ENCODE assay signal across 12 mouse cellular contexts in the genomic region with DNA sequence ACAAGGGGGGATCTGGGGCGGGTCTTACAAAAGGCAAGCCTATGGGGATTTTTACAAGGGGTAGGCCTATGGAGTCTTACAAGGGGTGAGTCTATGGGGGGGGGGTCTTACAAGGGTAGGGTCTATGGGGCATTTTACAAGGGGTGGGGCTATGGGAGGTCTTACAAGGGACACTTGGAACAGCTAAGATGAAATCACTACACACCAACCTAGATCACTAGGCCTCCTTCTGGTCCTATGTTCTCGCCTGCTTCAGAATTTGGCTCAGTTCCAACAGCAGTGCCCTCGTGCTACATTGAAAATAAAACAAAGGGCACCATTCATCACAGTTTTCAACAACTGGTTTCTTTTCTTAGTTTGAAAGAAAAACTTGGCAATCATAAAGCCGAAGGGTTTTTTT.
DNase-seq lines count a peak whose midpoint lies in the region; ATAC-seq and TF ChIP-seq lines count a peak whose summit lies in the region.
"Had no signal": no experiment of that assay in that cellular context is flagged by ENCODE, and none has a peak within 500 bp of the region (broad histone marks: within the 10 kb centered on the region; RNA-seq: fewer than 3 reads in every experiment).

No protein-coding gene starts in this region.

- H3K9me3 ChIP-seq in kidney, postnatal 0 days (replicated peaks; ENCODE audit: low read length) = no peaks in the 10 kb centered on the region
- H3K9me3 ChIP-seq: embryonic facial prominence, embryonic 15.5 days; heart, embryonic 13.5 days; limb, embryonic 15.5 days had no signal

- no peak overlapping the region for H3K4me3 ChIP-seq in kidney, postnatal 0 days (replicated peaks; ENCODE audit: low read depth, low read length)
- H3K4me3 ChIP-seq: embryonic facial prominence, embryonic 15.5 days; heart, embryonic 13.5 days; limb, embryonic 15.5 days had no signal

- H3K27ac ChIP-seq in kidney, postnatal 0 days = no peak overlapping the region
- H3K27ac ChIP-seq: embryonic facial prominence, embryonic 15.5 days; heart, embryonic 13.5 days; limb, embryonic 15.5 days had no signal

- DNase-seq in adrenal gland, postnatal 14 days = peak; percentile 27
- DNase-seq in adrenal gland, postnatal 25 days = no peak
- peak; percentile 10 for DNase-seq in lung, postnatal 10 days
- DNase-seq in lung, postnatal 4 days = no peak
- DNase-seq in kidney, postnatal 0 days (ENCODE audit: low spot score) = peak; percentile 19
- peak; percentile 6 for DNase-seq in telencephalon, adult 2 months (ENCODE audit: low read depth, low spot score)
- DNase-seq in gastrocnemius, adult 8-10 months (ENCODE audit: low spot score in 2 of 2) = no peak
- no peak for DNase-seq in thymus, postnatal 25 days
- DNase-seq: right cerebral cortex, postnatal 4 days had no signal

- WGBS in kidney, postnatal 0 days = 42% methylated on average over 4 of the region's 4 CpGs

- H3K4me1 ChIP-seq in kidney, postnatal 0 days (replicated peaks; ENCODE audit: insufficient read depth, low read length) = no peaks in the 10 kb centered on the region

- ATAC-seq in kidney, postnatal 0 days (replicated peaks; ENCODE audit: low FRiP score, low read depth) = peak; percentile 54; the same call in 1 of the 2 replicates

- no peak overlapping the region for H3K4me2 ChIP-seq in kidney, postnatal 0 days (ENCODE audit: low read length)
- H3K4me2 ChIP-seq: embryonic facial prominence, embryonic 15.5 days; heart, embryonic 13.5 days; limb, embryonic 15.5 days had no signal

- no peaks in the 10 kb centered on the region for H3K27me3 ChIP-seq in kidney, postnatal 0 days (ENCODE audit: insufficient read depth, low read length)
- H3K27me3 ChIP-seq: embryonic facial prominence, embryonic 15.5 days had no signal

- H3K9ac ChIP-seq in kidney, postnatal 0 days (ENCODE audit: low read depth, low read length) = no peak overlapping the region
- H3K9ac ChIP-seq: embryonic facial prominence, embryonic 15.5 days; heart, embryonic 13.5 days; limb, embryonic 15.5 days had no signal

- no peaks in the 10 kb centered on the region for H3K36me3 ChIP-seq in kidney, postnatal 0 days (ENCODE audit: insufficient read depth, low read length)
- H3K36me3 ChIP-seq: embryonic facial prominence, embryonic 15.5 days; heart, embryonic 13.5 days; limb, embryonic 15.5 days had no signal

- no peak for TF ChIP-seq CTCF in kidney, postnatal 0 days (IDR thresholded peaks at IDR 0.05; ENCODE audit: low read depth)

Comparison
In these comparisons a context has a peak if more than half of its experiments do, and no peak if none do; other contexts are left out.
1. DNase-seq: peak in adrenal gland, postnatal 14 days (single experiment), lung, postnatal 10 days (single experiment), kidney, postnatal 0 days (single experiment) and telencephalon, adult 2 months (single experiment); none in adrenal gland, postnatal 25 days (single experiment), lung, postnatal 4 days (0 of 2), gastrocnemius, adult 8-10 months (0 of 2) and thymus, postnatal 25 days (single experiment).